Mouse (Mus musculus): Measurements from ENCODE around the gene Ctla2a.
"Not testable (repeated sequence)": the region's sequence is repeated elsewhere in the genome, so short reads cannot be mapped to it uniquely, and the experiment has no call there.

The Ctla2a gene

DNA sequence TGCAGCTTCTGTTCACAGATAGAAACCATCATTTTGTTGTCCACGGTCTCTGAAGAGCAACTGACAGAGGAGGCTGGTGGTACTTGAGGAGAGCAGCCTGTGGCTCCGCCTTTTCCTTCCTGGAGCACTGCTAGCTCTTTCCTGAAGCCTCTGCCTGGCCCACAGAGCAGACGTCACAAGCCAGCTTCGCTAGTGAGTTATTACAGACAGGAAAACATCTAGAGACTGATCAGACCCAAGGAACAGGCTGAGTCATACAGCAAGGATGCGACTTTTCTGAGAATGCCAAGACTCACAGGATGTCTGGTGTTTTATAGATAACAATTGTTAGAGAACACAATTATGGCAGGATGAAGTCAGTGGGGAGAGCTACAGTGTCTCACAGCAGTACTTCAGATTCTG, at the start of gene Ctla2a, which contains the start of gene Gm49391:
Gene Ctla2a, minus strand, starts transcription at position 126 of the 402 bp plus-strand sequence.
Gene Gm49391, minus strand, starts transcription at position 72 of the 402 bp plus-strand sequence.
- no peak for DNase-seq

GRCm38 (mm10) chr13:60972319-60972718, 35.9 kb upstream of the Ctla2a start:
- not testable (repeated sequence) for DNase-seq

DNA sequence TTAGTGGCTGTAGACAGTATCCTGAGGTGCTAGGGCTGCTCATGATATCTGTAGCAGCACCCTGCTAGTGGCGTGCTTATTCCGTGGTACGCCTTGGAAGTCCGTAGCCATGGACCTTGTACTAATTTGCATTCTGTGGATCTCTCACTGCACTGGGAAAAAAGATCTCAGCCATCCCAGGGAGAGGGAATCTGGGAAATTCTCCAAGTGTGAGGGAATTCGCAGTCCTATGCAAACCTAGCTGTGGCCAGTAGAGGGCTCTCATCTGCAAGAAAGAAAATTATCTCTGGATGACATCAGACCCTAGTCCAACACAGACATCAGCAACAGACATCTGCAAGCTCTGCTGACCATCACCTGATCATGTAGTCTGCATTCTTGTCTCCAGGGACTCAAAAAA, 27.6 kb upstream of the Ctla2a start:
- not testable (repeated sequence) for DNase-seq

DNA sequence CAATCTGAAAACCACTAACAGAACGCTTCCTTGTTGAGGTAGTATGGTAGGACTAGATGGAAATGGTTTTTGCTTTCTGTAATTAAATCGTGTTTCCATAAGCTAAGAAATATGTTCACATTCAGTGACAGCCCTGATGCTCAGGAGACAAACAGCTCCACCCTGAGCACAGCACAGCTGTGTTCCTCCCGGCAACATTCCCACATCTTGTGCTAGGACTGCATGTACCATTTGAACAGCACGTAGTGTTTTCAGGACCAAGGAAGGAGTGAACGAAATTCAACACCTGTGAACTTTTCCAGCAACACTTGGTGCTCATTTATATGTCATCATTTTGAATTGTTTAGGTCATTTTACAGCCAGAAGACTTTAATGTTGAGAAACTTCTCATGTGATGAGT, 25.3 kb upstream of the Ctla2a start:
- no peak for DNase-seq

DNA sequence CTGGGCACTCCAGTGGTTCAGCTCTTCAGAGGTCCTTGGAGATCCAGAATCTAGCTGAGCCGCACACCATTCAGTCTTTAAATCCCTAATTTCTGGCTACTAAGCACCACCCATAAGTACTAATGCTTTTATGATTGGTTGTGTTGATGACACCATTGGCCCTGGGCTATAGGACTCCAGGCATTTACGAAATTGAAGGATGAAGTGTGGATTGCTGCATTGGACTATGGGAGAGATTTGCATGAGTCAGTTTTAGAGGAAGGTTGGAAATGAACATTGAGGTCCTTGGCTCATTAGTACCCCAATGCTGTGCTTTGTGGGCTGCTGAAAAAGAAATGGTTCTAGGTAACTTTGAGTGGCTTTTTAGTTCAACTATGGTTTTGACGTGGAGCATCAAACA, 5.5 kb upstream of the Ctla2a start, which contains the start of gene Tpbpa:
Gene Tpbpa, minus strand, starts transcription at position 101 of the 400 bp plus-strand sequence.
- DNase-seq: not testable (repeated sequence)

- DNase-seq: not testable (repeated sequence)
Observed at GRCm38 (mm10) chr13:60935490-60935889, 935 bp downstream of the Ctla2a start, which contains the start of gene Gm49393. Gene Gm49393, minus strand, starts transcription at chr13:60935590.

GRCm38 (mm10) chr13:60904780-60905179, 31.6 kb downstream of the Ctla2a start, which contains the start of gene Tpbpb:
Gene Tpbpb, minus strand, starts transcription at chr13:60904880.
- DNase-seq: not testable (repeated sequence)

DNA sequence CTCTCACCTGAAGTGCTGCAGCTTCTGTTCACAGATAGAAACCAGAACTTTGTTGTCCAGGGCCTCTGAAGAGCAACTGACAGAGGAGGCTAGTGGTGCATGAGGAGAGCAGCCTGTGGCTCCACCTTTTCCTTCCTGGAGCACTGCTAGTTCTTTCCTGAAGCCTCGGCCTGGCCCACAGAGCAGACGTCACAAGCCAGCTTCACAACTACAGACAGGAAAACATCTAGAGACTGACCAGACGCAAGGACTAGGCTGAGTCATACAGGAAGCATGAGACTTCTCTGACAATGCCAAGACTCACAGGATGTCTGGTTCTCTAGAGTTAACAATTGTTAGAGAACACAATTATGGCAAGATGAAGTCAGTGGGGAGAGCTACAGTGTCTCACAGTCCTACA, 39.1 kb downstream of the Ctla2a start, which contains the start of gene Ctla2b:
Gene Ctla2b, minus strand, starts transcription at position 120 of the 400 bp plus-strand sequence.
- DNase-seq: no peak

DNA sequence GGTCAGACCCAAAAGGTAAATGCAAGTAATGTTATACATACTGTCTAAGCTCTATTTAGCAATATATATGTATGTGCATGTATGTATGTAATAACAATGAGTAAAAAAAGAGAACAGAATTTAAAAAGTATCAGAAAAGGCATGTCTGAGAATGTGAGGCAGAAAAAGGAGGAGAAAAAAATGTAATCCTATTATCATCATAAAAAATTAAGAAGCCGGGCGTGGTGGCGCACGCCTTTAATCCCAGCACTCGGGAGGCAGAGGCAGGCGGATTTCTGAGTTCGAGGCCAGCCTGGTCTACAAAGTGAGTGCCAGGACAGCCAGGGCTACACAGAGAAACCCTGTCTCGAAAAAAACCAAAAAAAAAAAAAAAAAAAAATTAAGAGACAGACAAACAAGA, 39.6 kb downstream of the Ctla2a start, which contains the start of gene Gm49392:
Gene Gm49392, minus strand, starts transcription at position 101 of the 400 bp plus-strand sequence.
- not testable (repeated sequence) for DNase-seq

GRCm38 (mm10) chr13:60895406-60896160, 40.8 kb downstream of the Ctla2a start:
- no peak for DNase-seq

DNA sequence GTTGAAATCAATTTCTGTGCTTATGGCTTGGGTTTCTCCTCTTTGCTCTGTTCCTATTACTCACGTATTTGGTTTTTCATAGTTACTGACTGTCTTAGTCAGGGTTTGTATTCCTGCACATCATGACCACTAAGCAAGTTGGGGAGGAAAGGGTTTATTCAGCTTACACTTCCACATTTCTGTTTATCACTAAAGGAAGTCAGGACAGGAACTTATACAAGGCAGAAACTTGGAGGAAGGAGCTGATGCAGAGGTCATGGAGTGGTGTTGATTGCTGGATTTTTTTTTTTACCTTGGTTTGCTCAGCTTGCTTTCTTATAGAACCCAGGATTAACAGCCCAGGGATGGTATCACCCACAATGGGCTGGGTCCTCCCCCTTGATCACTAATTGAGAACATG, 44.1 kb downstream of the Ctla2a start:
- no peak for DNase-seq

Measured in cerebellum, postnatal 36 days (tissue).